Mouse (Mus musculus): ENCODE measurements around the gene Adpgk.

DNA sequence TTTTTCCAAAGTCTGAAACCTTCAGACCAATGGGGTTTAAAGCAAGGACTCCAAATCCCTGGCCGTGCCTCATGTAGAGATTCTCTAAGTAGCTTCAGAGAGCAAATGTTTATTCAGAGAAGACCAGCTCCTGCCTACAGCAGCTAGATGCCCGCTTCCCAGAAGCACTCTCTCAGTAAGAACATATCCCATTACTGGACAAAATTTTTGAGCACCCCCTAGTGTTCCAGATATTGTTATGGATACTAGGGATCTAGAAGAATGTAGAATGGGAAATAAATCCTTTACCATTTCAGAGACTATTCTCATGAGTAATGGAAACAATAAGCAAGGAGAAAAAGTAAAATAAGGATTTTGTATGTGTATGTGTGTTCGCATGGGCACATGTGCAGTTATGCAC, 42.0 kb upstream of the Adpgk start:
- TF ChIP-seq POLR2A (IDR thresholded peaks at IDR 0.05; ENCODE audit: borderline replicate concordance, control insufficient read depth, low read depth, low read length) (no peak), CTCF (IDR thresholded peaks at IDR 0.05; ENCODE audit: control insufficient read depth, insufficient read depth, low read length) (no peak)
